Comparison of ENCODE assay signal across 14 mouse cellular contexts in the genomic region with DNA sequence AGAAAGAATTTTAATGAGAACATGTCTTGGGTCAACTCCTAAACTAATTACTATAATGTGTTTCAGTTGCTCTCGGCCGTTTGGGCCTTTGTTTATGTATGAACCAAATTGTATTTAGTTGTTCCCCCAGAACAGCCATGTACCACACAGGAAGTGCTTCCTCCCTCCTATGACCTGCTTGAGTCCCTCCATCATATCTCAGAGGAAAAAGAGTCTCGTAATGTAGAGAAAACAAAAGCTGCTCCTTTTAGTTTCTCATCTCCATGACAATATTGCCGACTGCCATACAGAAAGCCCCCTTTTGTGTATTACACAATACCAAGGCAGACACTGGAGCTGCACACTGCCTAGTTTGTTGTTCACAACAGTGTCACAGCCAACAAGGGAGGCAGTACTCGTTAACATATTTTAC. TPM values are rescaled to one million over a fixed set of nuclear protein-coding genes. Genes with fewer than 3 reads are reported as not detected.
A peak's percentile ranks its signal among the peaks of the same experiment; 100 is the strongest.
DNase-seq lines count a peak whose midpoint lies in the region; ATAC-seq and TF ChIP-seq lines count a peak whose summit lies in the region.
"Had no signal": no experiment of that assay in that cellular context is flagged by ENCODE, and none has a peak within 500 bp of the region (broad histone marks: within the 10 kb centered on the region; RNA-seq: fewer than 3 reads in every experiment).

No protein-coding gene starts in this region.

- peaks cover 30% of the 10 kb centered on the region; the same call in 1 of the 2 replicates for H3K79me2 ChIP-seq in liver, adult 2 months (ENCODE audit: control insufficient read depth, insufficient read depth, low read length)

- no peak overlapping the region for H3K9ac ChIP-seq in liver, adult 2 months (ENCODE audit: low read depth, low read length)
- H3K9ac ChIP-seq in liver, embryonic 12.5 days = no peak overlapping the region
- H3K9ac ChIP-seq in forebrain, postnatal 0 days = no peak overlapping the region
- H3K9ac ChIP-seq: hindbrain, embryonic 12.5 days had no signal

- H3K4me1 ChIP-seq in liver, adult 2 months (ENCODE audit: control insufficient read depth, insufficient read depth, low read length) = peaks cover 41% of the 10 kb centered on the region
- peaks cover 3% of the 10 kb centered on the region; the same call in 1 of the 2 replicates for H3K4me1 ChIP-seq in liver, embryonic 12.5 days
- H3K4me1 ChIP-seq in forebrain, postnatal 0 days (ENCODE audit: insufficient read depth) = 0 out of 2 replicates have a peak, but pooled peaks cover 4% of the 10 kb centered on the region

- no peak overlapping the region for H3K4me2 ChIP-seq in liver, embryonic 12.5 days
- H3K4me2 ChIP-seq in forebrain, postnatal 0 days (ENCODE audit: low read depth) = no peak overlapping the region
- H3K4me2 ChIP-seq: hindbrain, embryonic 12.5 days had no signal

- H3K27me3 ChIP-seq in liver, adult 2 months (ENCODE audit: control insufficient read depth, insufficient read depth, low read length) = no peaks in the 10 kb centered on the region
- H3K27me3 ChIP-seq in liver, embryonic 12.5 days (replicated peaks) = no peaks in the 10 kb centered on the region
- no peaks in the 10 kb centered on the region for H3K27me3 ChIP-seq in forebrain, postnatal 0 days (ENCODE audit: insufficient read depth, low read length)
- H3K27me3 ChIP-seq: hindbrain, embryonic 12.5 days; megakaryocyte, embryonic 14.5 days had no signal

- TF ChIP-seq CTCF in gastrocnemius, adult 2 months (IDR thresholded peaks at IDR 0.05) = no peak
- TF ChIP-seq CTCF in liver, adult 2 months (IDR thresholded peaks at IDR 0.05; ENCODE audit: low read depth, low read length) = no peak
- no peak for TF ChIP-seq CTCF in brain, embryonic 14.5 days (IDR thresholded peaks at IDR 0.05; ENCODE audit: borderline replicate concordance, extremely low read depth, insufficient read depth, insufficient read length)
- TF ChIP-seq CTCF in forebrain, postnatal 0 days (IDR thresholded peaks at IDR 0.05; ENCODE audit: low read depth) = no peak

- intact Hi-C loops in gastrocnemius, adult 2 months (cut with DNase I) = no loop called here

- peak overlapping the region; percentile 70 for H3K27ac ChIP-seq in gastrocnemius, adult 2 months
- peak overlapping the region; percentile 48; the same call in 1 of the 2 replicates for H3K27ac ChIP-seq in liver, adult 2 months (replicated peaks; ENCODE audit: insufficient read depth, low read depth, low read length)
- no peak overlapping the region for H3K27ac ChIP-seq in liver, embryonic 12.5 days
- no peak overlapping the region for H3K27ac ChIP-seq in forebrain, postnatal 0 days (ENCODE audit: low read depth, low read length)
- H3K27ac ChIP-seq: hindbrain, embryonic 12.5 days; stomach, postnatal 0 days had no signal

- TF ChIP-seq POLR2A in liver, adult 2 months (IDR thresholded peaks at IDR 0.05; ENCODE audit: extremely low read depth, insufficient read depth, low read length) = no peak
- TF ChIP-seq POLR2A in brain, embryonic 14.5 days (IDR thresholded peaks at IDR 0.05; ENCODE audit: borderline replicate concordance, extremely low read depth, insufficient read depth, insufficient read length, poor library complexity, severe bottlenecking) = no peak

- WGBS in liver, adult 2 months = 78% methylated on average over 5 of the region's 5 CpGs
- WGBS in liver, embryonic 12.5 days (ENCODE audit: insufficient replicate concordance) = 66% methylated on average over 5 of the region's 5 CpGs
- WGBS in forebrain, postnatal 0 days = 11% methylated on average over 5 of the region's 5 CpGs

- ATAC-seq in liver, embryonic 12.5 days = no peak
- ATAC-seq in forebrain, postnatal 0 days = peak; percentile 61
- ATAC-seq in megakaryocyte-erythroid progenitor cell, adult 5-6 weeks (replicated peaks; ENCODE audit: low FRiP score, low TSS enrichment, poor library complexity, severe bottlenecking) = no peak

- H3K4me3 ChIP-seq in gastrocnemius, adult 2 months = no peak overlapping the region
- H3K4me3 ChIP-seq in liver, adult 2 months (ENCODE audit: insufficient read depth, low read depth, low read length) = no peak overlapping the region
- H3K4me3 ChIP-seq in liver, embryonic 12.5 days = no peak overlapping the region
- no peak overlapping the region for H3K4me3 ChIP-seq in forebrain, postnatal 0 days (ENCODE audit: low read depth, low read length)
- H3K4me3 ChIP-seq: hindbrain, embryonic 12.5 days; megakaryocyte, embryonic 14.5 days had no signal

- H3K36me3 ChIP-seq in liver, adult 2 months (ENCODE audit: control insufficient read depth, insufficient read depth, low read length) = peaks cover 13% of the 10 kb centered on the region
- H3K36me3 ChIP-seq in liver, embryonic 12.5 days = no peaks in the 10 kb centered on the region
- H3K36me3 ChIP-seq in forebrain, postnatal 0 days (ENCODE audit: insufficient read depth) = no peaks in the 10 kb centered on the region
- H3K36me3 ChIP-seq: hindbrain, embryonic 12.5 days had no signal

- no peak for DNase-seq in gastrocnemius, adult 2 months
- no peak for DNase-seq in gastrocnemius, postnatal 4 days (ENCODE audit: low spot score in 2 of 2)
- no peak for DNase-seq in liver, adult 2 months (ENCODE audit: extremely low read depth, low read depth, low spot score)
- peak; percentile 64 for DNase-seq in brain, embryonic 14.5 days (ENCODE audit: low read depth)
- DNase-seq in forebrain, postnatal 0 days = no peak
- no peak for DNase-seq in ovary, postnatal 14 days (ENCODE audit: low spot score)
- DNase-seq: adrenal gland, postnatal 14 days; cerebellum, adult 11-12 months; gastrocnemius, postnatal 10 days had no signal

- no peaks in the 10 kb centered on the region for H3K9me3 ChIP-seq in liver, embryonic 12.5 days (replicated peaks)
- no peaks in the 10 kb centered on the region for H3K9me3 ChIP-seq in forebrain, postnatal 0 days (ENCODE audit: low read length)
- H3K9me3 ChIP-seq: hindbrain, embryonic 12.5 days; megakaryocyte, embryonic 14.5 days had no signal

RNA-seq across cellular contexts. Expression of gene Nrp1, which starts 26.5 kb away (rescaled TPM):
- total RNA-seq in gastrocnemius, adult 2 months (2021) = 10 to 100 TPM; 25.7 to 44.6 TPM
- 10 to 100 TPM; 85.3 to 87.5 TPM for total RNA-seq in gastrocnemius, postnatal 4 days (2021)
- total RNA-seq in liver, adult 2 months (2014; rRNA removed) = 39.5 and 54.1 TPM in 2 replicates
- 16.5 and 22.2 TPM in 2 replicates for polyA plus RNA-seq in liver, adult 2 months (2012; rRNA removed)
- polyA plus RNA-seq in liver, embryonic 12.5 days (2016; fragmentation: Nextera tagmentation; extraction: Ambion mirVana) = 32.0 and 32.8 TPM in 2 replicates
- polyA plus RNA-seq in brain, embryonic 14.5 days (2012; rRNA removed) = 30.7 and 36.2 TPM in 2 replicates
- total RNA-seq in forebrain, postnatal 0 days (2014; rRNA removed) = 79.9 and 93.3 TPM in 2 replicates
- 49.0 and 87.1 TPM in 2 replicates for polyA plus RNA-seq in forebrain, postnatal 0 days (2015; fragmentation: Nextera tagmentation; extraction: Ambion mirVana)
- total RNA-seq in megakaryocyte-erythroid progenitor cell, adult 5-6 weeks (2014; fragmentation: Nextera tagmentation) = 0.15 and 0.20 TPM in 2 replicates
- total RNA-seq in megakaryocyte-erythroid progenitor cell, adult 5-6 weeks (2017) = 0.23 and 0.76 TPM in 2 replicates

Comparison
In these comparisons a context has a peak if more than half of its experiments do, and no peak if none do; other contexts are left out.
1. H3K27ac ChIP-seq: peak in gastrocnemius, adult 2 months (single experiment) and liver, adult 2 months (single experiment); none in liver, embryonic 12.5 days (single experiment) and forebrain, postnatal 0 days (single experiment).
2. RNA of gene Nrp1, which starts 26.5 kb away (total RNA-seq): 79.9 to 93.3 TPM in forebrain, postnatal 0 days, 85.3 to 87.5 TPM in gastrocnemius, postnatal 4 days, 39.5 to 54.1 TPM in liver, adult 2 months and 25.7 to 44.6 TPM in gastrocnemius, adult 2 months; 0.15 to 0.76 TPM in megakaryocyte-erythroid progenitor cell, adult 5-6 weeks; every median in the first group is over 10 times any median in the second.